Mouse (Mus musculus): ENCODE results near the gene Nav2.

- TF ChIP-seq CTCF (IDR thresholded peaks at IDR 0.05; ENCODE audit: low read depth): no peak
- TF ChIP-seq EP300 (optimal IDR thresholded peaks at IDR 0.05): no peak
Measured at GRCm38 (mm10) chr7:49341151-49341918, 432.8 kb downstream of the Nav2 start.
